Mouse (Mus musculus) small intestine, adult 2 months (tissue): Measurements from ENCODE around the gene Olfr64. TPM values are rescaled to one million over a fixed set of nuclear protein-coding genes. Genes with fewer than 3 reads are reported as not detected.

Source experiments
- H3K27ac ChIP-seq: fragments of 200-500 bp; 2 replicates; pipeline ENCODE4 v1.5.1; 2012; ENCODE audit warnings: low read depth, low read length, control low read depth, inconsistent platforms; ENCODE audit not compliant: insufficient read depth
- H3K27me3 ChIP-seq: fragments of 200-500 bp; 2 replicates; pipeline ENCODE4 v1.6.1; 2012; ENCODE audit warnings: mild to moderate bottlenecking, moderate library complexity, low read length, inconsistent platforms; ENCODE audit not compliant: control insufficient read depth, insufficient read depth
- H3K36me3 ChIP-seq: fragments of 200-500 bp; 2 replicates; pipeline ENCODE4 v1.6.1; 2012; ENCODE audit warnings: mild to moderate bottlenecking, low read length, control low read depth, inconsistent platforms; ENCODE audit not compliant: control insufficient read depth, insufficient read depth
- H3K4me1 ChIP-seq: fragments of 200-500 bp; 2 replicates; pipeline ENCODE4 v1.6.1; 2012; ENCODE audit warnings: low read length, inconsistent platforms, mixed read lengths; ENCODE audit not compliant: control insufficient read depth, insufficient read depth, insufficient read length
- H3K4me3 ChIP-seq: fragments of 200-500 bp; 2 replicates; pipeline ENCODE4 v1.5.1; 2012; ENCODE audit warnings: low read depth, mild to moderate bottlenecking, control low read depth, inconsistent platforms, low read length, moderate library complexity
- CTCF ChIP-seq: fragments of 200-500 bp; IDR thresholded peaks from 2 replicates; pipeline ENCODE4 v1.5.1; 2012; ENCODE audit warnings: low read depth, mild to moderate bottlenecking, control low read depth, inconsistent platforms, low read length, moderate library complexity, mixed read lengths; ENCODE audit not compliant: insufficient replicate concordance, insufficient read length; ENCODE audit errors: extremely low read depth
- POLR2A ChIP-seq: fragments of 200-500 bp; IDR thresholded peaks from 2 replicates; pipeline ENCODE4 v1.6.1; 2012; ENCODE audit warnings: low read depth, mild to moderate bottlenecking, control low read depth, inconsistent platforms, low read length, moderate library complexity
- WGBS: fragments of 180-500 bp; shearing (Covaris S2); methylation state at CpG from one replicate; pipeline ENCODE4 v1.1.7; 2018; 5-methylcytosine and 5-hydroxymethylcytosine counted together
- polyA plus RNA-seq: library from polyadenylated mRNA; depleted of rRNA; stranded (reverse); fragments of >200 nt; gene quantifications from 2 replicates; pipeline ENCODE4 v1.2.3, GENCODE M21; 2012

The Olfr64 gene
- polyA plus RNA-seq, 1 experiment: not detected

DNA sequence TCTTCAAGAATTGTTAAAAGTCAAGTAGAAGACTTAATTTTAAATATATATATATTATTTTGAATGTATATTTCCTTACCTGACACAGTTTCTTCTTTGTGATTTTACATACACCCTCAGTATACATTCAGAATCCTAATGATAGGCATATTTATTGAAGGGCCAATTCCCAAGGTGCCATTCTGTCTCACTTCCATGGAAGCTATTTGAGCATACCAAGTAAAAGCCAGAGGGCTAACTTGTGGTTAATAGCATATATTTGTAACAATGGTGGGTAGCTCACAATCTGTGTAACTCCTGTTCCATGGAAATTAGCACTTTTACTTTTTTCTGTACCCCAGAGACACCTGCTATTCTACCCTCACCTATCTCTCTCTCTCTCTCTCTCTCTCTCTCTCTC is 8.1 kb downstream of the Olfr64 start, which contains the start of gene Olfr66:
Olfr66 (minus strand) TSS at position 101 of the 400 bp plus-strand sequence.
- TF ChIP-seq POLR2A (no peak), CTCF (no peak)
- no peak within 1 kb of the TSS for H3K4me3 ChIP-seq
- H3K4me1 ChIP-seq: no peaks in the 10 kb centered on the region
- no peaks in the 10 kb centered on the region for H3K36me3 ChIP-seq
- H3K27ac ChIP-seq: no peak within 1 kb of the TSS
- no peaks in the 10 kb centered on the region for H3K27me3 ChIP-seq

- Histone ChIP-seq H3K4me3 (no peak overlapping the region), H3K36me3 (no peaks in the 10 kb centered on the region), H3K27me3 (no peaks in the 10 kb centered on the region), H3K4me1 (no peaks in the 10 kb centered on the region), H3K27ac (no peak overlapping the region)
- TF ChIP-seq CTCF (no peak), POLR2A (no peak)
- WGBS: 78% methylated on average over 2 of the region's 2 CpGs
Observed at GRCm38 (mm10) chr7:103877093-103877492, 17.2 kb downstream of the Olfr64 start.

DNA sequence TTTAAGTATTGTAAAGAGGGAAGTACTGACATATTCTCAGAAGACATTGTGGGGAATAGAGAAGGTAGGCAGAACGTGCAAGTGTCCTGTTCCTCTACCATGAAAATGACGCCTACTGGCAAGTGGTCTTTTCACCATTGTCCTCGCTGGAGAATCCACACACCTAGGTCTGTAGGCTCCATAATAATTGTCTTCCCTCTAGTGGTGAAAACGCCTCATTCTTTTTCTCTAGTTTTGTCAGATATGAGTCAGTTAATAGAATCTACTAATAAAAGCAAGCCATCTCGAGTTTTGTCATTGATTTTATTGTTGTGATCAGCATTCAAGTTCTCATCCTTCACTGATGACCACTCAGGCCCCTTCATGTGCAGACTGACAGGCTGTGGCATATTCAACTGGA is 19.8 kb downstream of the Olfr64 start:
- WGBS: 37% methylated on average over 5 of the region's 5 CpGs
- H3K4me1 ChIP-seq: no peaks in the 10 kb centered on the region
- no peak overlapping the region for H3K4me3 ChIP-seq
- no peaks in the 10 kb centered on the region for H3K27me3 ChIP-seq
- no peak overlapping the region for H3K27ac ChIP-seq
- H3K36me3 ChIP-seq: no peaks in the 10 kb centered on the region
- TF ChIP-seq POLR2A: no peak
- no peak for TF ChIP-seq CTCF

- H3K27me3 ChIP-seq: no peaks in the 10 kb centered on the region
- TF ChIP-seq POLR2A (no peak), CTCF (no peak)
- H3K36me3 ChIP-seq: no peaks in the 10 kb centered on the region
- 2% methylated on average over 1 of the region's 1 CpGs for WGBS
- no peak overlapping the region for H3K4me3 ChIP-seq
- H3K27ac ChIP-seq: no peak overlapping the region
- no peaks in the 10 kb centered on the region for H3K4me1 ChIP-seq
Observed at GRCm38 (mm10) chr7:103873064-103873463, 21.2 kb downstream of the Olfr64 start.

- no peak overlapping the region for H3K4me3 ChIP-seq
- H3K27me3 ChIP-seq: no peaks in the 10 kb centered on the region
- TF ChIP-seq CTCF: no peak
- no peak for TF ChIP-seq POLR2A
Observed at GRCm38 (mm10) chr7:103870667-103871066, 23.6 kb downstream of the Olfr64 start.

GRCm38 (mm10) chr7:103865716-103866115 is 28.6 kb downstream of the Olfr64 start:
- Histone ChIP-seq H3K4me3 (no peak overlapping the region), H3K27me3 (no peaks in the 10 kb centered on the region), H3K36me3 (no peaks in the 10 kb centered on the region), H3K4me1 (no peaks in the 10 kb centered on the region), H3K27ac (no peak overlapping the region)
- TF ChIP-seq CTCF (no peak), POLR2A (no peak)

More at GRCm38 (mm10) chr7:103870667-103871066, 23.6 kb downstream of the Olfr64 start:
- Histone ChIP-seq H3K4me1 (no peaks in the 10 kb centered on the region), H3K27ac (no peak overlapping the region), H3K36me3 (no peaks in the 10 kb centered on the region)

DNA sequence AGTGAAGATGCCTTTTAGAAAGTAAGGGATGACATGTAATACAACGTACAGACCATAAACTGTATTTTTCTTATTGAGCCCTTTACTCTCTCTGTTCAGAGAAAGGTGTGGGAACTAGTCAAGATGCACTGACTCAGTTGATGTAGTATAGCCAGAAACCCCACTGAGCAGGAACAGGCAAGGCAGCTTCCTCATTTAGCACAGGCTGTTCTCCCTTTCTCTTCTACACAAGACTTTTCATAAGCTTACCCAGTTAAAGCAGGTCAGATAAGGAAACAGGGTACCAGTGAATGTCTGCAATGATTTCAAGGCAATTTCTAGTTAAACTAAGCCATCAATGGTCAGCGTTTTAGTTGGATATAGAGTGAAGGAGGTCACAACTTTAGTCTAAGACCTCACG is 32.8 kb downstream of the Olfr64 start:
- no peaks in the 10 kb centered on the region for H3K36me3 ChIP-seq
- no peak for TF ChIP-seq POLR2A
- TF ChIP-seq CTCF: no peak
- H3K4me1 ChIP-seq: no peaks in the 10 kb centered on the region
- H3K27me3 ChIP-seq: no peaks in the 10 kb centered on the region
- no peak overlapping the region for H3K27ac ChIP-seq
- WGBS: 77% methylated on average over 3 of the region's 3 CpGs
- no peak overlapping the region for H3K4me3 ChIP-seq

GRCm38 (mm10) chr7:103860855-103861254 is 33.4 kb downstream of the Olfr64 start:
- no peak for TF ChIP-seq POLR2A
- TF ChIP-seq CTCF: no peak

More at GRCm38 (mm10) chr7:103860855-103861254, 33.4 kb downstream of the Olfr64 start:
- Histone ChIP-seq H3K4me1 (no peaks in the 10 kb centered on the region), H3K27ac (no peak overlapping the region), H3K27me3 (no peaks in the 10 kb centered on the region), H3K4me3 (no peak overlapping the region), H3K36me3 (no peaks in the 10 kb centered on the region)
- 22% methylated on average over 1 of the region's 1 CpGs for WGBS
